Mouse (Mus musculus): ENCODE data around the gene H2-DMb2.
A peak's percentile ranks its signal among the peaks of the same experiment; 100 is the strongest.

Gene H2-DMb2

GRCm38 (mm10) chr17:34186885-34187260, 43.8 kb downstream of the H2-DMb2 start:
- no peak for DNase-seq

GRCm38 (mm10) chr17:34187261-34187916, 44.3 kb downstream of the H2-DMb2 start, which contains the start of the genes Tap1 and Psmb9:
TSS of gene Tap1 (plus strand) at chr17:34187553.
TSS of gene Psmb9 (minus strand) at chr17:34187764.
- DNase-seq, result peak; percentile 100

GRCm38 (mm10) chr17:34188010-34188409, 44.9 kb downstream of the H2-DMb2 start:
- no peak for DNase-seq

GRCm38 (mm10) chr17:34188986-34189385, 45.9 kb downstream of the H2-DMb2 start:
- no peak for DNase-seq

GRCm38 (mm10) chr17:34192852-34193251, 49.7 kb downstream of the H2-DMb2 start:
- DNase-seq, result no peak

GRCm38 (mm10) chr17:34193468-34193867, 50.4 kb downstream of the H2-DMb2 start:
- no peak for DNase-seq

- DNase-seq, result no peak
These were observed 51.6 kb downstream of the H2-DMb2 start for GRCm38 (mm10) chr17:34194723-34195122.

GRCm38 (mm10) chr17:34196491-34196890, 53.4 kb downstream of the H2-DMb2 start:
- no peak for DNase-seq

- peak; percentile 95 for DNase-seq
These were observed 54.1 kb downstream of the H2-DMb2 start, which contains the start of gene Psmb8 for GRCm38 (mm10) chr17:34196941-34197894. TSS of gene Psmb8 (plus strand) at chr17:34197721.

- peak; percentile 70 for DNase-seq
These were observed 54.9 kb downstream of the H2-DMb2 start for GRCm38 (mm10) chr17:34197904-34198520.

- no peak for DNase-seq
These were observed 55.4 kb downstream of the H2-DMb2 start for GRCm38 (mm10) chr17:34198521-34198912.

- no peak for DNase-seq
These were observed 56.0 kb downstream of the H2-DMb2 start for GRCm38 (mm10) chr17:34199050-34199619.

GRCm38 (mm10) chr17:34200047-34200446, 56.9 kb downstream of the H2-DMb2 start:
- DNase-seq, result no peak

GRCm38 (mm10) chr17:34200772-34201505, 57.8 kb downstream of the H2-DMb2 start:
- no peak for DNase-seq

Data from kidney, postnatal 10 days (tissue).